Mouse (Mus musculus): ENCODE measurements around the gene Ly6g6d.
"Not testable (repeated sequence)": the region's sequence is repeated elsewhere in the genome, so short reads cannot be mapped to it uniquely, and the experiment has no call there.

Gene Ly6g6d

DNA sequence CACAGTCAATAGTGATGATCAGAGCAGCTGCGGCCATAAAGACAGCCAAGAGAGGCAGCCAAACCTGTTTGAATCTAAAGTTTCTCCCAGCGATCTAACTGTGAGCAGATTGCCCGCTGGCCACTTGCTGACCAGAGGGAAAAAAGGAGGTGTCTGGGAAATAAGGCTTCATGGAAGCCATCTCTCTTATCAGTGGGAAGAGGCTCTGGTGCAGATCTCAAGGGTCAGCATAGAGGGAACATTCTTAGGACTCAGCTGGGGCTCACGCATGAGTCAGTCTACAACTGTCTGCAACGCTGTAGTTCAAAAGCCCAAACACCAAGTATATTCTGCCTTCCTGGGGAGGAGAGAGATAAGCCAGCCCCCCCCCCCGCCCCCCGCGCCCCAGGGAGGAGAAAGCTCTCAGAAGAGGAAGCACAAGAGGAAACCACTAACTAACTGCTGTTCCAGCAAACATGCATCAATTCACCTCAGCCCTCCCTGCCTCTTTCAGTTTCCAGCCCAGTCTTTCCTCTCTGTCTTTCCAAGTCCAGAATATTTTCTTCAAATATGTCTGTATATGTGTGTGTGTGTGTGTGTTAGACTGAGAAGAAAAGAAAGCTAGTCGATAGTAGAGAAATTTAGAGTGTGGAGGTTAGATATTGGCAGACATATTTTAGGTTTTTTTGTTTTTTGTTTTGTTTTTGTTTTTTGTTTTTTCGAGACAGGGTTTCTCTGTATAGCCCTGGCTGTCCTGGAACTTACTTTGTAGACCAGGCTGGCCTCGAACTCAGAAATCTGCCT, 29.5 kb downstream of the Ly6g6d start:
- no peak for DNase-seq (ENCODE audit: low spot score)

DNA sequence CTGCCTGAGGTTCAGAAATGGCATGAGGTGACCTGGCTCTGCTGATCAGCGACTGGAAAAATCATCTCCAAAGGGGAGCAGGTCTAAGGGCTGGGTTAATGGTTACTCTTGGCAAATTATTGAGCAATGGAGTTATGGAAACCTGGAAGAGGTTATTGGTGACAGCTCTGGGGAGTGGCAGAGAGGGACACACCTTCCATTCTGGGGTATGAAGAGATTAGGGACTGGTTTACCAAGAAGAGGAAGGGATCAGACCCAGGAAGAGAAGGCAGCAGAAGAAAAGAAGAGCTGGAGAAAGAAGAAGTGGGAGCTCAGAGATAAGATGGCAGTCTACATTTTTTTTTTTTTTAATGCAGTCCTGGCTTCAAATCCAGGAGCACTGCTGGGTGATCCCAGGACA, 30.2 kb downstream of the Ly6g6d start:
- no peak for DNase-seq (ENCODE audit: low spot score)

DNA sequence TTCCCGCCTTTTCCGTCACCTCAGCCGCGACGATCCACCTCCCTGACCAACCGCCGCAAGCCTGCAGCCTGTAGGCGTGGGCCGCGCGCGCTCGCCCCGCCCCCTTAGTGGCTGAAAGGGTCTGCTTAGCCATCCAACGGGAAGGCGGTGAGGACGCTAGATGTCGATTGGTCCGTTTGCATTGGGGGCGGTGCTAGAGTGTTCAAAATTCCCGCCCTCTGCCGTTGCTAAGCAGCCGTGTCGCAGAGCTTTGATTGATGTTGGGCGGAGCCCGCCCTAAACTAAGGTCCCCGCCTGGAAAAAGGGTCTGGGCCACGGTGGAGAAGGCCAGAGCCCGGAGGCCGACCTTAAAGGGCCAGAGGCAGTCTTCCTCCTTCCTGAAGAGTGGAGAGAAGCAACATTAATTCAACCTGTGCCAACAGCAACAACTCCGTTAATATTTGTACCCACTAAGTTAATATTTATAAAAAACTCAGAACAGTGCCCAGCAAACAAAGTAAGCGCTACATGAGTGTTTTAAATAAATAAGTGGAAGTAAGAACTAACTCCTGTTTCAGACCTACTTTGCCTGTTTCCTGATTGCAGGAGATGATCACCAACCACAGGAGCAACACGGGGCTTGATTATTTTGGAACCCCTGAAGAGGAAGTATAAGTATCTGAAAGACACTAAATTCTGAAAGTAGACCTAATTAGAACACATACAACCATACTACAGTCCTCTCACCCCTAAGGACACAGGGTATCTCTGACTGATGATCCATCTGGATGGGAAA, 31.0 kb downstream of the Ly6g6d start, which contains the start of gene Msh5:
TSS of gene Msh5 (minus strand) at position 65 of the 775 bp plus-strand sequence.
- peak; percentile 88 for DNase-seq (ENCODE audit: low spot score)

DNA sequence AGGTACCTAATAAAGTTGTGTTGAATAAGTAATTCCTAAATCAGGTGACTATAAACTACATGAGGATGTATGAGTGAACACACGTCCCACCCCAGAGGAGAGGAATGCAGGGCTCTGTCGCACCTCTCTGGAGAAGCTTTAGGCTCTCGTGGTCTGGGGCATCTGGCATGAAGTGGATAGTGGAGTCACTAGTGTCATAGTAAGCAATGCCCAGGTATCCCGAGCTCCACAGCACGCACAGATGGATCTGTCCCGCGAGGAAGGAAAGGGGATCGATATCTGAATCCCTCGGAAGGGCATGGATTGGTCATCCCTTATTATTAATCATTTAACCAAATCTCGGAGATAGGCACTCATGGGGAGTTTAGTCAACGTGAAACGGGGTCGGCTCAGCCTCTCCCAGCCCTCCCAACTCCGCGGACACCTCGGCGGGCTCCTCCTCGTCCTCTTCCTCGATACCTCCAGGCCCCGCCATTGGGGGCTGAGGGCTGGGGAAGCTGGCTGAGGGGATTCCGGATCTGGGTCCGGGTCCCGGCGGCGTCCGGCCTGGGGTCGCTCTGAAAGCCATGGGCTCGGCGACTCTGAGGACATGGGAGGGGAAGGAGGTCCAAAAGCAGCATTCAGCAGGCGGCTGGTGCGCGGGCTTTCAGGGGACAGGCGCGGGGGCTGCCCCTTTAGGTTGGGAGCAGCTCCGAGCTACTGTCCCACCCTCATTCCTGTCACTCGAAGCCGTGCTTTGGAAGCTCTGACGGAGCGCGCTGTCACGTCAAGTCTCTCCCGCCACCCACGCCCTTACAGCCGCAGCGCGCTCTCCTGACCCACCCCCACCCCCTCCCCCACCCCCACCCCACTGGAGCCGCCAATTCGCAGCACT, 31.8 kb downstream of the Ly6g6d start:
- DNase-seq (ENCODE audit: low spot score) = peak; percentile 48

DNA sequence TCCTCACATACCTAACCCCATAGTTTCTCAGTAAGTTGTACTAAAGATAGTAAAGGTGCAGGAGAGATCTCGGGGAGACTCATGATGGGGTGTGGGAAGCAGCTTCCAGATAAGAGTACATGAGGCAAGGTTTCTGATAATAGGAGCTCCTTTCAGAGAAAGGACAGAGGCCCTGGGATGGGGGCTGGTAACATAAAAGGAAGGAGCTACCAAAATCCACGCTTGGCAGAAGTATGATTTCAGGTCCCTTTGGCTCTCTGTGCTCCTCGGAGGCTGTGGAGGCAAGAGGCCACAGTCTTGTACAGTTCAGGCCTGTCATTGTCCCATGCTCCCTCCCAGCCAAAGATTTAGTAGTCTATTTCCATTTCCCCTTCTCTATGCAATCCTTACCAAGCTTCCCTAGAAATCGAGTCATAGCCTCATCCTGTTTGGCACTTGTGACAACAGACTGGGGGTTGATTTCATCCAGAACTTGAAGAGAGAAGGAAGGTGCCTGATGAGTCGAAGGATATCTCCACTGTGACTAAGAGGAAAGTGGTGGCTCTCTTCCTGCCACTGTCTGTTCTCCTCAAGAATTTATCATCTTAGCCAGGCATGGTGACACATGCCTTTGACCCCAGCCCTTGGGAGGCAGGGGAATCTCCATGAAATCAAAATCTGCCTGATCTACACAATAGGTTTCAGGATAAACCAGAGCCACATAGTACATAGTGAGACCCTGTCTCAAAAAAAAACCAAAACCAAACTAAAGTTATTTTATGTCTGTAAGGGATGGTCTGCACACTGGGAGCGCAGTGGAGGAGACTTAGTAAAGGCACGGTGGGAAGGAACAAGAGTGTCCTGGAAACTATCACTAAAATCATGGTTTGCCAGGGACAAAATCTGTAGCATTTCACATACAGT, 32.7 kb downstream of the Ly6g6d start:
- no peak for DNase-seq (ENCODE audit: low spot score)

DNA sequence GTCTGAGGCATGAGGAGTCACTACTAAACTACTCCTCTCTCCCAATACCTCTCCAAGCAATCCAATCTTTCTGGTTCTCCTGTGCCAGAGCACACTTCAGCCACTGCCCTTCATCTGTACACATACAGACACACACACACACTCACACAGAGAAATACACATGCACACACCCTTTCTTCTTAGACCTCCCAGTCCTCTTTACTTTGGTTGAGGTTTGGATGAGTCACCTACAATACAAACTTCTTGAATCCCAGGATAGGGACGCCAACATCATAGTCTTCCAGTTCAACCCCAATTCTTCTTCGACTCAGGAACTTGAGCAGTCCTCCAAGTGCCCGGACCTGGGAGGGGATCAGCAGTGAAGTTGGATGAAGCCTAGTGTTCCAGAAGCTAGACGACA, 34.1 kb downstream of the Ly6g6d start:
- no peak for DNase-seq (ENCODE audit: low spot score)

DNA sequence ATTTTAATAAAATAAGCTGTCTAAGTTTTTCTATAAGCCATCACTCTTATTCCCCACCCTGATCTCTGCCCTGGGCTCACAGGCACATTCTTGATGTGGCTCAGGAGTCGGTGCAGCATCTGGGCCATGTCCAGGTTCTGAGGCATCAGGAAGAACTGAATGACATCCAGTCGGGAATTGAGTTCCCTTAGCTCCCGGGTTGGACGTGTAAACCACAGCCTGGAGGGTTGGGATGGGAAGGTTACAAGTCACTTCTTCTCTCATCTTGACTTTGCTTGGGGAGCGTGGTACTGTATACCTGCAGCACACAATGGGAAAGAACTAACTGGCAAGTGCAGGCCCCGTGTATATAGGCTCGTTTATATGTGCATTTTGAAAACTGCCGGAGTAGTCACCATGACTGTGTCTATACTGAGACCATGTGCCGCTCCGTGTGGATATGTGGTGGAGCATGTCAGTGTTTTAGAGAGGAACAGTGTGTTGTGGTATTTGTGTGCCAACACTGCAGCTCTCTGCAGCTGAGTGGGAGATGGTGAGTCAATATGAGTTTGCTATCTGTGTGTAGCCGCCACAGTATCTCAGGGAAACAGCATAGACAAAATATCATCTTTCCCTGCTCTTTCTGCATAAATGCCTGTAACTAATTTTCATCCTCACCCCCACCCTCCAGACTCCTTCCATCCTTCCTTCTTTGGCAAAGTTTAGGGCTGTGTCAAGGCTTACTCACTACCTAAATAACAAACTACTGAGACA, 38.6 kb downstream of the Ly6g6d start:
- no peak for DNase-seq (ENCODE audit: low spot score)

DNA sequence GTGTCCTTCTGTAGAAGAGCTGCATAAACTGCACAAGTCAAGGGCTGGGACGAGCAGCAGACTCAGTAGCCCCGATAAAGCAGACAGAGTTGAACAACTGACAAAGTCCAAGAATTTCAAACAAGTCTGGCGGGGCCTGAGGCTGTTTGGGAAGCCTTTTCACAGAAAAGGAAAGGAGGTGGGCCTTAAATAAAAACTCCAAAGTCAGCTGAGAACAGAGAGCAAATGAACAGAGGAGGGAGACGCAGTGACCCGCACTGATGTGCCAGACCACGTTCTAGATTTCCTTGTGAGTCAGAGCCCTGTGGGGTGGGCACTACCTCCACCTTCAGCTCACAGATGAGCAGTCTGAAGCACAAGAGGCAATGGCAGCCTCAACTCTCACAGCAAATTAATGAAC, 43.0 kb downstream of the Ly6g6d start:
- no peak for DNase-seq (ENCODE audit: low spot score)

DNA sequence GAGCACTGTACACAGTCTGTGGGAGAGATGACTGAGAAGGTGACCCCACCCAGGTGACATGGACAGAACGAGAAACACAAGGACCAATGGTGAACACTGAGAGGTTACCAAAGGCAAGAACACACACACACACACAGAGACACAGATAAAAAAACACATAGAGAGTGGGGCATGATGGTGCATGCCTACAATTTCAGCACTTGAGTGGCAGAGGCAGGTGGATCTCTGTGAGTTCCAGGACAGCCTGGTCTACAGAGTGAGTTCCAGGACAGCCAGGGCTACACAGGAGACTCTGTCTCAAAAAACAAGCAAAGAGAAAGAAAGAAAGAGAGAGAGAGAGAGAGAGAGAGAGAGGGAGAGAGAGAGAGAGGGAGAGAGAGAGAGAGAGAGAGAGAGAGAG, 44.2 kb downstream of the Ly6g6d start:
- DNase-seq (ENCODE audit: low spot score) = not testable (repeated sequence)

DNA sequence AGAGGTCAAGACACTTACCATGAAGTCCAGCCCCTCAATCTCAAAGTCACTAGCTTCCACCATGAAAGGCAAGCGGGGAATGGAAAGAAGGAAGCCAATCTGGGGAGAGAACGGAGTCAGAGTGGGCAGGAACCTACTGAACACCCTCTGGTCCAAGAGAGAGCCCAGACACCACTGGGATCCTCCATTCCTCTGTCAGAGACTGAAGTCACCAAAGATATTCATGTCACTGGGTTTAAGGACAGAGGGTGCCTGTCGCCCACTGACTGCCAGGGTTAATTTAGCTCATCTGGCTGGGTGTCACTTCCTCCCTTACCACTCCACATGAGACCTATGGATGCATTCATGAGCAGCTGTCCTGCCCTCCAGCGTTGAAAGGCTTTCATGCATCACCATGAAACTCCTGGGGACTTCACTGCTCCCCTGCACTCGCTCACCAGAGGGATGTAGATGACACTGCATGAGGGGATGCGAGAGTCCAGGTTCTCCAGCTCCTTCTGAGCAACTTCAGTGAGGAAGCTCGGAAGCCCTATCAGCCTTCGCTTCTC, 45.5 kb downstream of the Ly6g6d start:
- no peak for DNase-seq (ENCODE audit: low spot score)

DNA sequence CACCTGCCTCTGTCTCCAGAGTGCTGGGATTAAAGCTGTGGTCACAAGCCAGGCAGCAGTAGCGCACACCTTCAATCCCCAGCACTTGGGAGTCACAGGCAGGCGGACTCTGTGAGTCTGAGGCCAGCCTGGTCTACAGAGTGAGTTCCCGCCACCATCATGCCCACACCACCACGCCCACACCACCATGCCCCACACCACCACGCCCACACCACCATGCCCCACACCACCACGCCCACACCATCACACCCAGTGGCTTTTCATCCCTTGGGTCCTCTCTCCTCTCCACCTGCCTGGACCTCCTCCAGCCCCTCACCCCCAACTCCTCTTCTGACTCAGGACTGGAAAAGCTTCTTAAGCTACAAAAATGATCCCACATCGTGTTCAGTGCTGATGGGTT, 46.0 kb downstream of the Ly6g6d start:
- no peak for DNase-seq (ENCODE audit: low spot score)

DNA sequence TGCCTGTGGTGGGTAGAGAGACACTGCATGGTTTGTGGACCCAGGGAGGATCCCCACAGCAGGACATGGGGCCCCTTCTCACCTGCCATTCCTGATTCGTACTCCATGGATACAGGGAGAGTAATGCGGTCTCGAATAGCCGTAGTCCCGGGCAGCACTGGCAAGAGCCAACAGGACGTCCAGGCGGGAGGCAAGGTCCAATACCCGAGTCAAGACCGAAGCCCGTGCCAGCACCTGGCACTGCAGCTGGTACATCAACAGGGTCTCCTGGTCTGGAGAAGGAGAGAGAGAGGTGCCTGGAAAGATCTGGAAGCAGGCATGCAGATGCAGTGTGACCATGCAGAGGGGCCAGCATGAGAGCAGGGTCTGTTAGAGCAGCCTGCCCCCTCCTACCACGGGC, 46.6 kb downstream of the Ly6g6d start:
- DNase-seq (ENCODE audit: low spot score) = no peak

DNA sequence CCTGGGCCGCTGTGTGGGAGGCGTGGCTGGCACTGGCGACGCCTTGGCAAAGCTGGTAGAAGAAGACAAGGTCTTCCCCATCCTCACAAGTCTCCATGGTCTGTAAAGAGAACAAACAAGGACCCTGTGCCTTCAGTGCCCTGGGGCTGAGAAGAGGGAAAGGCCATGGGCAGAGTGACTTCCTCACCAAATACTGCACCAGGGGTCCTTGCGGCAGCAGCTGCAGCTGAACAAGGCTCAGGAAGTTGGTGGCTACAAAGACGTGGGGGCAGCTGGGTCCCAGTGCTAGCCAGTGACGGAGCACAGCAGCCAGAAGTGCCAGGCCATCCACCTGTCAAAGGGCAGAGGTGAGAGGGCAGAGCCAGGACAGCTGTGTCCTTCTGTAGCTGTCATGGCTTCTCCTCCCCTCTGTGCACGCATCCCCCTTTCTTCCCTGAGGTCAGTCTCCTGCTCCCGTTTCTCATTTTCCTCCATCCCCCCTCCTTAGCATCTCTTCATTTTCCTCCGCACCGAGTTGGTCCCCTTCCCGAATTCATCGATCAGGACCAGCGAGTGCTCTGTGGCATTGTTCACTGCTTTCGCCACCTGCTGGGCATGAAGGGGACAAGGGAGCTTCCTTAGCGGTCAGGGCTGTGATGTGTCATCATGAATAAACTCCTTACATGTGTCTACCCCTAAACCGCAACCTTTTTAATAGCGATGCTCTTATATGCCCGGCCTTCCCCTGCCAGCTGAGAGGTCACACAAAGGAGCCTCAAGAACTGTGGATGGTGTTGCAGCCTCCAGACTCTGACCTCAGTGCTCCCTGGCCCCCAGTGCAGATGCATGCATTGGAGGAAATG, 48.0 kb downstream of the Ly6g6d start:
- DNase-seq (ENCODE audit: low spot score) = no peak

DNA sequence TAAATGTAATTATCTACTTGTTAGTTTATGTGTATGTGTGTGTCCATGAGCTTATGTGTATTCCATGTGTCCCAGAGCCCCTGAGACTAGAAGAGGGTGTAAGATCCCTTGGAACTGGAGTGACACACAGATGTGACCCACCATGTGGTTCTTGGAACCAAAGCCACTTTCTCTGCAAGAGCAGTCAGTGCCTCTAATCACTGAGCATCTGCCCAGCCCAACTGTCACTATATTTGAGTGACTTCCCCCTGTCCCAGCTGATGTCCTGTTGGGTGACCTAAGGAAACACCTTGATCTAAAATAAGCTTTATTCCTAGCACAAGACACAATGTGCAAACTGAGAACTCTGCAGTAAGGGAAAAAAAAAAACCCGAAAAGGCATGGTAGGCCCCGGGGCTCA, 49.5 kb downstream of the Ly6g6d start:
- DNase-seq (ENCODE audit: low spot score) = no peak

DNA sequence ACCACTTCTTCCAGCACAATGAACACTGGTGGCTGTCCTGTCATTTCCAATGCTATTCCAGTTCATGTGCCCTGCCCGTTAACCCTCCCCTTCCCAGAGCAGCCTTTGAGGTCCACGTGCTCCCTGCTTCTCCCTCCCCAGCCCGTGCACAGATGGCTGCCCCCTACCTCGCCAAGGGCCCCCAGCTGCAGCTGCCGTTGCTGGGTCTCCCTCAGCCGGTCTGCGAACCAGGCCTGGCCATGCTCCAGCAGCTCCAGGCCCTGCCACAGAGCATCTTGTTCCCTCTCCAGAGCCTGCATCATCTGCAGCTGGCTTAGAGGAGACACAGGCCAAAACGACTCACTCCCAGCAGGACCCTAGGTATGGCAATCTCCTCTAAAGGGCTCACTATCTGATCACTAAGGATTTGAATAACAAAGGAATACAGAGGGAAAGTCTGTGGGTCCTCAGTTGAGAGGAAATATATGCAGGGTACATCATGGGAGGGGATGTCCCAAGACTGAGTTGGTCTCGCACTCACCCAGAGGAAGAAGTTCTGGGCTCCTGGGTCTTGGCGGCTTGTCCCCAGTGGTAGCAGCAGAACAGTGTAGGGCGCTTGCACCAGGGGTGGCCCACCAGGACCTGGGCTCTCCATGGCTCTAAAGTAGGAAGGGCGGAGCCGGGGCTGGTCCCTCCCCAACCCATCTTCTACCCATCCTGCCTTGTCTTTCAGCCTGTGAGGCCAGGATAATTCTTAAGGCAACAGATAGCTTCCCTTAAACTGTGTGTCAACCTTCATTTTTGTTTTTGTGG, 50.4 kb downstream of the Ly6g6d start, which contains the start of gene Sapcd1:
TSS of gene Sapcd1 (minus strand) at position 740 of the 792 bp plus-strand sequence.
- no peak for DNase-seq (ENCODE audit: low spot score)

DNA sequence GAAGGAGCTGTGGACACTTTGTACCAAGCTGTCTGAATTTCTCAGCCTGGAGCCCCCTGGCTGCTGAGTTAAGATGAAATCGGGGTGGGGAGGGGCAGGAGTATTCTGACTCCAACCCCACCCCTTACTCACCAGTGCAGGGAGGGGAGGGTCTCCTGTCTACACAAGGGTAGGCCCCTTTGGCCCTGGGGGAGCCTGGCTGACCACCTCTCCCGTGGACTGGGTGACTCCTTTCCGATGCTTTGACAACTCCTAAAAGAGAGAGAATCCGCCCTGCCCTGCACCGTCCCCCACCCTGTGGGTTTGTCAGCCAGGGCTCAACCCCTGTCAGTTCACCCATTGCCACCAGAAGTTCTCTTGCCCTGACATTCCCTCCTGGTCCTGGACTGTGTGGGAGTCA, 51.7 kb downstream of the Ly6g6d start:
- no peak for DNase-seq (ENCODE audit: low spot score)

DNA sequence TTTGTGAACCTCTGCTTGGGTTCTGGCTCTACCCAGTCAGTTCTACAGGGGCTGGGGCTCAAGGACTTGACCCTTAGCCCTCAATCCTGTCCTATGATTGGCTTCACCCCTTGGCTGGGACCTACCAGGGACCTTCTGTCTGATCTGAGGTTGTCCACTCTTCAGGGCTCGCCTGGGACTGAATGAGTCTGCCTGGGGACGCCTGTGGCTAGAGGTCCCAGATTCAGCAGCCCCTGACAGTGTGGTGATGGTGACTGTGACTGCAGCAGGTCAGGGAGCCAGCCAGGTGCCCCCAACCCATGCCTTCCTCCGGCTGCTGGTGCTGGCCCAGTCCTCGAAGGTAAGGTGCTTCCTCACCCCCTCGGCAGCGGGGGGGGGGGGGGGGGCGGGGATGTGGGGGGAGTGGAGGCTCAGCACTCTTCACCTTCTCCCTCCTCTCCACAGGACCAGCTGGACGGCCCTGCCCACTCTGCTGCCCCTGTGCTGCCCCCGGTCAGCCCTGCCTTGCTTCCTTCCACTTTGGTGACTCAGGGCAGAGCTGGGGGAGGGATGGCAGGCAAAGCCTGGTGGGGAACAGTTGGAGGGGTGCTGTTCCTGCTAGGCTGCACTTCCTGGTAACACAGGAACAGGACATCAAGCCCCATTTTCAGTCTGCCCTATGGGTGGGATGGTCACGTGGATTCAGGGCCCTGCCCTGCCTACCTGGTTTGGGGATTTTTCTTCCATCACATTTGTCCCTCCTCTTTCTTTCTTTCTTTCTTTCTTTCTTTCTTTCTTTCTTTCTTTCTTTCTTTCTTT, 53.0 kb downstream of the Ly6g6d start:
- no peak for DNase-seq (ENCODE audit: low spot score)

DNA sequence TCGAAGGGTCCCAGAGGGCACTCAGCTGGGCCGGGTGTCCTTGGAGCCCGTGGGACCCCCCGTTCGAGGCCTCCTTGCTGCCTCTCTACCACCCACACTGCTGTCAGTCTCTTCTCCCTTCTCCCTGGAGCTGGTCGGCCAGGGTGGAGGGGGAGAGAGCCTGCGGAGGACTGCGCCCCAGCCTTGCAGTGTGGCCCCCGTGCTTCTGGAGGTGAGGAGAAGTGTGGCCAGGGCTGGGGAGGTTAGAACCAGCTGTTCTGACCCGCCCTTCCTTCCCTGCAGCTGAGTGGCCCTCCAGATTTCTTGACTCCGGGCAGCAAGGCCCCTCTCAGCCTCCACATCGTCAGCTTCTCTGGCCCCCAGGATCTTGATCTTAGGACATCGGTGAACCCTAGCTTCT, 53.6 kb downstream of the Ly6g6d start:
- no peak for DNase-seq (ENCODE audit: low spot score)
